Mouse (Mus musculus) liver, postnatal 0 days (tissue): ENCODE results near the gene Crabp1.

Experiments used
- CTCF ChIP-seq: sonication (generic); IDR thresholded peaks from 2 replicates; pipeline ENCODE4 v1.5.1; 2016; ENCODE audit warnings: antibody characterized with exemption, low read depth
- EP300 ChIP-seq: IDR thresholded peaks from 2 replicates; pipeline ENCODE4 v1.6.1; 2016; ENCODE audit warnings: antibody characterized with exemption, low read depth, mild to moderate bottlenecking

GRCm38 (mm10) chr9:54736284-54736701 lies 28.3 kb upstream of the Crabp1 start:
- TF ChIP-seq EP300 (no peak), CTCF (peak; percentile 82)
